Mouse (Mus musculus): ENCODE data around the gene Mcidas. TPM values are rescaled to one million over a fixed set of nuclear protein-coding genes. Genes with fewer than 3 reads are reported as not detected.
"Not testable (repeated sequence)": the region's sequence is repeated elsewhere in the genome, so short reads cannot be mapped to it uniquely, and the experiment has no call there.

Mcidas gene
- polyA plus RNA-seq, 1 experiment: not detected

- TF ChIP-seq CTCF (IDR thresholded peaks at IDR 0.05; ENCODE audit: borderline replicate concordance, insufficient read depth, low read length) (no peak), POLR2A (IDR thresholded peaks at IDR 0.05; ENCODE audit: low read depth, low read length) (no peak)
- 0 out of 2 replicates have a peak, but pooled peaks cover 2% of the 10 kb centered on the region for H3K4me1 ChIP-seq (ENCODE audit: control insufficient read depth, insufficient read depth, low read length)
- H3K27ac ChIP-seq (ENCODE audit: insufficient read depth, low read length): no peak overlapping the region
Measured at GRCm38 (mm10) chr13:112998427-112999201, 5.0 kb downstream of the Mcidas start.

GRCm38 (mm10) chr13:113000090-113000489 is 6.4 kb downstream of the Mcidas start:
- no peak for TF ChIP-seq CTCF (IDR thresholded peaks at IDR 0.05; ENCODE audit: borderline replicate concordance, insufficient read depth, low read length)
- no peak for TF ChIP-seq POLR2A (IDR thresholded peaks at IDR 0.05; ENCODE audit: low read depth, low read length)
- 0 out of 2 replicates have a peak, but pooled peaks cover 2% of the 10 kb centered on the region for H3K4me1 ChIP-seq (ENCODE audit: control insufficient read depth, insufficient read depth, low read length)
- H3K27ac ChIP-seq (ENCODE audit: insufficient read depth, low read length): no peak overlapping the region
- no peak overlapping the region for H3K4me3 ChIP-seq (ENCODE audit: insufficient read depth, low read length)

More at GRCm38 (mm10) chr13:112998427-112999201, 5.0 kb downstream of the Mcidas start:
- peak overlapping the region; percentile 36 for H3K4me3 ChIP-seq (ENCODE audit: insufficient read depth, low read length)

DNA sequence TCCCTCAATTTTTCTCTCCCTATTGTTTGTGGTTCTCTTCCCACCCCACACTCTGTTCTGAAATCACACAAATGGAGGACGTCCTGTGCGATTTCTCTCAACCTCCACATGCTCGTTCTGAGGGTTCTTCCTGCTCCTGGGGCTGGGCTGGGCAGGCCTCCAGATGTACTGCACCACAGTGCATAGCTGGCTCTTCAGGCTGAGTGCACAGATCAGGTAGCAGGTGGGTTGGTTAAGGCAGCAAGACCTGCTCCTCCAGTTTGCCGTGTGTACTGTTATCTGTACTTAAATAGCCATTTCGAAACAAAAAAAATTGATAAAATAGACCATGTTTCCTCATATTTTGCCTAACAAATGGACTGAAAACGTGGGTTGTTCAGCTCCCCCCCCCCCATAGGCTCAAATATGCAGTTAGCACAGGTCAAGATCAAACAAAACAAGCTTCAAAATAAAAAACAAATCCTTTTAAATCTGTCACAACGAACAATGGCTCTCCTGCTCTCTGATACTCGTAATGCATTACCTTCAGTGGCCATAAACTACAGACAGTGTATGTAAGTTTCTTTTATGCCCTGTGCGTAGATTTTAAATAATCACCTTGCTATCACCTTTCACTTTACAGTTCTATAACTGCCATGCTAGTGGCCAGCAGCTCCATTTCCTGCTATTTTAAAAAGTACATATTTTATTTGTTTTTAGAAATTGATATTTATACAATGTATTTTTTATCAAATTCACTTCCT is 7.1 kb downstream of the Mcidas start:
- no peak overlapping the region for H3K27ac ChIP-seq (ENCODE audit: insufficient read depth, low read length)

GRCm38 (mm10) chr13:113012683-113013082 is 19.0 kb downstream of the Mcidas start:
- no peak for TF ChIP-seq POLR2A (IDR thresholded peaks at IDR 0.05; ENCODE audit: low read depth, low read length)
- no peak for TF ChIP-seq CTCF (IDR thresholded peaks at IDR 0.05; ENCODE audit: borderline replicate concordance, insufficient read depth, low read length)
- Histone ChIP-seq H3K4me3 (ENCODE audit: insufficient read depth, low read length) (no peak overlapping the region), H3K27ac (ENCODE audit: insufficient read depth, low read length) (no peak overlapping the region), H3K4me1 (ENCODE audit: control insufficient read depth, insufficient read depth, low read length) (no peaks in the 10 kb centered on the region)

More for the DNA sequence above, 7.1 kb downstream of the Mcidas start:
- Histone ChIP-seq H3K4me3 (ENCODE audit: insufficient read depth, low read length) (no peak overlapping the region), H3K4me1 (ENCODE audit: control insufficient read depth, insufficient read depth, low read length) (0 out of 2 replicates have a peak, but pooled peaks cover 2% of the 10 kb centered on the region)
- no peak for TF ChIP-seq CTCF (IDR thresholded peaks at IDR 0.05; ENCODE audit: borderline replicate concordance, insufficient read depth, low read length)
- TF ChIP-seq POLR2A (IDR thresholded peaks at IDR 0.05; ENCODE audit: low read depth, low read length): no peak

GRCm38 (mm10) chr13:113013174-113013953 is 19.7 kb downstream of the Mcidas start:
- H3K4me3 ChIP-seq (ENCODE audit: insufficient read depth, low read length): peak overlapping the region; percentile 39
- not testable (repeated sequence) for H3K4me1 ChIP-seq (ENCODE audit: control insufficient read depth, insufficient read depth, low read length); H3K27ac ChIP-seq (ENCODE audit: insufficient read depth, low read length)

DNA sequence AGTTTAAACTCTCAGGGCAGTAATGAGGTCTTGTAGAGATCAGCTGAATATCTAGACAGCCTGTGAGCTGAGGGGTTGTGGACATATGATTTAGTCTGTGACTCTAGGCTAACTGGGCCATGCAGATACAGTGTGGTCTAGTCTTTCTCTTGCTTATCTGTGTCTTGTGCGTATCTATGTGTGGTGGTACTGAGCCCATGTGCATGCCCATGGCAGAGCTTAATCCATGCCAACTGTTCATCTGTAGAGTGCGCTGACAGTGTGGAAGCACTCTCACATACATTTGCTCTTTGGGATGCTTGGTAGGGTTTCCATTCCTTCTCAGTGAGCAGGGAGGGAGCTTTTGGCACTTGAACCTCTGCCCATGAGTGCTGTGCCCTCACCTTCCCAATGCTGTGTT is 27.9 kb downstream of the Mcidas start:
- H3K27ac ChIP-seq (ENCODE audit: insufficient read depth, low read length): no peak overlapping the region

GRCm38 (mm10) chr13:113022467-113022866 is 28.8 kb downstream of the Mcidas start:
- Histone ChIP-seq H3K27ac (ENCODE audit: insufficient read depth, low read length) (no peak overlapping the region), H3K4me3 (ENCODE audit: insufficient read depth, low read length) (no peak overlapping the region), H3K4me1 (ENCODE audit: control insufficient read depth, insufficient read depth, low read length) (no peaks in the 10 kb centered on the region; the same call in 1 of the 2 replicates)
- TF ChIP-seq POLR2A (IDR thresholded peaks at IDR 0.05; ENCODE audit: low read depth, low read length) (no peak), CTCF (IDR thresholded peaks at IDR 0.05; ENCODE audit: borderline replicate concordance, insufficient read depth, low read length) (no peak)

More for the DNA sequence above, 27.9 kb downstream of the Mcidas start:
- TF ChIP-seq POLR2A (IDR thresholded peaks at IDR 0.05; ENCODE audit: low read depth, low read length) (no peak), CTCF (IDR thresholded peaks at IDR 0.05; ENCODE audit: borderline replicate concordance, insufficient read depth, low read length) (no peak)
- Histone ChIP-seq H3K4me3 (ENCODE audit: insufficient read depth, low read length) (no peak overlapping the region), H3K4me1 (ENCODE audit: control insufficient read depth, insufficient read depth, low read length) (no peaks in the 10 kb centered on the region; the same call in 1 of the 2 replicates)

DNA sequence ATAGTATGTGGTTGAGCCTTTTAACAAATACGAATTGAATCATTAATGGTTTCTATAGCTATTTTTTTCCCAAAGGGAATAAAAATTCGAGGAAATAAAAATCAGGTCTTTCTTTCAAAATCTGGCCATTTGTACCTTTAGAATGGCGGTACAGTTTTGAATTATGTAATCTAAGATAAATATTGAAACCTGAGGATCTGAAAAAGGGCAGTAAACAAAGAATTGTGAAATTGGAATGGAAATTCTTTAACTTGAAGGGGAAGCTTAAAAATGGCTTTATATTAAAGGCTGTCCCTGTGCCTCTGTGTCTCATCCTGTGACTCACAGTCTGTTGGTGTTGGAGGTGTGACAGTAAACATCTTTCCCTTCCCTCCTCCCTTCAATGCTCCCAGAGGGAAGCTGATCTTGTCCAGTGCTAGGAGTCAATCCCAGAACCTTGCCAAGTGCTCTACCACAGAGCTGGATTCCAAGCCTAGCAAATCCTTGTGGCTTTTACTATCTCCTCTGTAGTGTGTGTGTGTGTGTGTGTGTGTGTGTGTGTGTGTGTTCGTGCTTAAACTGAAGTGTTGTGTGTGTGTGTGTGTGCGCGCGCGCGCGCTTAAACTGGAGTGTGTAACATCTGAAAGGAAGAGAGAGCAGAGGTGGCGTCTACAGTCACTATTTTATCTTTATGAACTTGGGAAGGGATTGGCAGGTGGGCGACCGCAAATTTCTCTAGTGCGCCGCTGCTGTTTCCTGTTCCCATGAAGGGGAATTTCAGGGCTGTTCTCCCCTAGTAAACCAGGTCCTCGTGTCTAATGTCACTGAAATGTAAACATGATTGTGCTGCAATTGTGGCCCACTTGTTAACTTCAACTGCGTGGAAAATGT is 29.9 kb downstream of the Mcidas start:
- Histone ChIP-seq H3K4me1 (ENCODE audit: control insufficient read depth, insufficient read depth, low read length) (no peaks in the 10 kb centered on the region; the same call in 1 of the 2 replicates), H3K4me3 (ENCODE audit: insufficient read depth, low read length) (no peak overlapping the region), H3K27ac (ENCODE audit: insufficient read depth, low read length) (no peak overlapping the region)
- TF ChIP-seq CTCF (IDR thresholded peaks at IDR 0.05; ENCODE audit: borderline replicate concordance, insufficient read depth, low read length) (no peak), POLR2A (IDR thresholded peaks at IDR 0.05; ENCODE audit: low read depth, low read length) (no peak)

- Histone ChIP-seq H3K4me3 (ENCODE audit: insufficient read depth, low read length) (peak overlapping the region; percentile 46), H3K27ac (ENCODE audit: insufficient read depth, low read length) (no peak overlapping the region), H3K4me1 (ENCODE audit: control insufficient read depth, insufficient read depth, low read length) (peaks cover 5% of the 10 kb centered on the region)
- TF ChIP-seq CTCF (IDR thresholded peaks at IDR 0.05; ENCODE audit: borderline replicate concordance, insufficient read depth, low read length) (no peak), POLR2A (IDR thresholded peaks at IDR 0.05; ENCODE audit: low read depth, low read length) (no peak)
Measured at GRCm38 (mm10) chr13:113031351-113031750, 37.7 kb downstream of the Mcidas start.
